Mouse (Mus musculus) embryonic facial prominence, embryonic 15.5 days (tissue): ENCODE measurements at regions not wholly inside any gene's neighbourhood (a gene's known extent, or its start where the extent isn't known, plus 50 kb on each side); places are given as distances from the start of the nearest gene placed in this dataset.
A peak's percentile ranks its signal among the peaks of the same experiment; 100 is the strongest.

Experiments used
- ATAC-seq: fragments of 200-750 bp; cut with Nextera tagmentation; 2 replicates; pipeline ENCODE4 v1.8.0; 2017; ENCODE audit warnings: low read depth, moderate TSS enrichment; ENCODE audit not compliant: insufficient number of reproducible peaks, low FRiP score, low TSS enrichment
- H3K27ac ChIP-seq: fragments of 300-500 bp; sonication (generic); replicated peaks from 2 replicates; pipeline ENCODE4 v1.5.1; 2015; ENCODE audit warnings: mild to moderate bottlenecking, inconsistent platforms
- H3K27me3 ChIP-seq: fragments of 300-500 bp; sonication (generic); 2 replicates; pipeline ENCODE4 v1.6.1; 2015; ENCODE audit warnings: inconsistent platforms
- H3K36me3 ChIP-seq: fragments of 300-500 bp; sonication (generic); 2 replicates; pipeline ENCODE4 v1.6.1; 2015; ENCODE audit warnings: mild to moderate bottlenecking, inconsistent platforms
- H3K4me1 ChIP-seq: fragments of 300-500 bp; sonication (generic); 2 replicates; pipeline ENCODE4 v1.6.1; 2015; ENCODE audit warnings: inconsistent platforms
- H3K4me2 ChIP-seq: fragments of 300-500 bp; sonication (generic); replicated peaks from 2 replicates; pipeline ENCODE4 v1.6.1; 2015; ENCODE audit warnings: mild to moderate bottlenecking, inconsistent platforms
- H3K4me3 ChIP-seq: fragments of 300-500 bp; sonication (generic); replicated peaks from 2 replicates; pipeline ENCODE4 v1.5.1; 2015; ENCODE audit warnings: mild to moderate bottlenecking, inconsistent platforms
- H3K9ac ChIP-seq: fragments of 300-500 bp; sonication (generic); 2 replicates; pipeline ENCODE4 v1.6.1; 2015; ENCODE audit warnings: inconsistent platforms
- H3K9me3 ChIP-seq: fragments of 300-500 bp; sonication (generic); replicated peaks from 2 replicates; pipeline ENCODE4 v1.6.1; 2016; ENCODE audit warnings: inconsistent platforms
- WGBS: fragments of 180-500 bp; shearing (Covaris S2); methylation state at CpG from one replicate; pipeline ENCODE4 v1.1.7; 2015; 5-methylcytosine and 5-hydroxymethylcytosine counted together

GRCm38 (mm10) chr10:98727130-98727529, 187.1 kb upstream of the Atp2b1 start:
- Histone ChIP-seq H3K9me3 (no peaks in the 10 kb centered on the region), H3K4me1 (no peaks in the 10 kb centered on the region), H3K27me3 (no peaks in the 10 kb centered on the region), H3K9ac (no peak overlapping the region), H3K4me3 (no peak overlapping the region), H3K4me2 (no peak overlapping the region), H3K36me3 (no peaks in the 10 kb centered on the region), H3K27ac (no peak overlapping the region)
- no peak for ATAC-seq
- WGBS, result 86% methylated on average over 4 of the region's 4 CpGs

- no peaks in the 10 kb centered on the region for H3K9me3 ChIP-seq
- H3K27me3 ChIP-seq, result no peaks in the 10 kb centered on the region
- no peak for ATAC-seq
- 71% methylated on average over 5 of the region's 5 CpGs for WGBS
- H3K9ac ChIP-seq, result no peak overlapping the region
- H3K4me1 ChIP-seq, result no peaks in the 10 kb centered on the region
- H3K4me3 ChIP-seq, result no peak overlapping the region
- H3K27ac ChIP-seq, result no peak overlapping the region
- H3K4me2 ChIP-seq, result no peak overlapping the region
- no peaks in the 10 kb centered on the region for H3K36me3 ChIP-seq
These were observed 185.7 kb upstream of the Atp2b1 start for GRCm38 (mm10) chr10:98728396-98729030.

DNA sequence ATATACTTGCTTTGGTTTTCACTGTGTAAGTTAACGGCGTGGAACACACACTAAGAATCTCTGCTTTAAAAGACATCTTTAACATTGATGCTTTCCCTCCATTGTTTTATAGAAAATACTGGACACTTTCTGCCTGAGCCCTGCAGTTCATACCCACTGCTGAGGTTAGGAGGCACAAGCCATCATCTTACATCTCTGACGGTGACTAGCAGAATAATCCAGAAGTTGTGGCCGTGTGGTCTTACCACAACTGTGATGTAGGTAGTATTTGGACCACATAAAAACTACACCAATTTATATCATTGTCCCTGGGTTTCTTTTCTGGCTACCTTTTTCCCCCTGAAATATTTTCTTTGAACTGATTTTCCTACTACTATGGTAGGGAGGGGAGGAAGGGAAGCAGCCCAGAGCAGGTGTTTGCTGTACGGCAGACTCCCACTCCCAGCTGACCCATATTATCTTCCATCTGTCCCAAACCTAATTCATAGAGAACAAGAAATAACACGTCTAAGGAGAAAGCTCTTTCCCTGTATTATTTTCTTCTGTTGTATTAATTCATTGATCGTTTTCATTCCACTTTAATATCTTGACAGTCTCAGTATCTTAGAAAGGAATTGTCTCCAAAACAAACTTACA, 180.1 kb upstream of the Atp2b1 start:
- WGBS, result 81% methylated on average over 7 of the region's 7 CpGs
- ATAC-seq, result no peak
- H3K9ac ChIP-seq, result no peak overlapping the region
- no peaks in the 10 kb centered on the region for H3K9me3 ChIP-seq
- no peak overlapping the region for H3K4me3 ChIP-seq
- no peaks in the 10 kb centered on the region for H3K27me3 ChIP-seq
- no peaks in the 10 kb centered on the region for H3K4me1 ChIP-seq
- no peaks in the 10 kb centered on the region for H3K36me3 ChIP-seq
- H3K4me2 ChIP-seq, result no peak overlapping the region
- no peak overlapping the region for H3K27ac ChIP-seq

DNA sequence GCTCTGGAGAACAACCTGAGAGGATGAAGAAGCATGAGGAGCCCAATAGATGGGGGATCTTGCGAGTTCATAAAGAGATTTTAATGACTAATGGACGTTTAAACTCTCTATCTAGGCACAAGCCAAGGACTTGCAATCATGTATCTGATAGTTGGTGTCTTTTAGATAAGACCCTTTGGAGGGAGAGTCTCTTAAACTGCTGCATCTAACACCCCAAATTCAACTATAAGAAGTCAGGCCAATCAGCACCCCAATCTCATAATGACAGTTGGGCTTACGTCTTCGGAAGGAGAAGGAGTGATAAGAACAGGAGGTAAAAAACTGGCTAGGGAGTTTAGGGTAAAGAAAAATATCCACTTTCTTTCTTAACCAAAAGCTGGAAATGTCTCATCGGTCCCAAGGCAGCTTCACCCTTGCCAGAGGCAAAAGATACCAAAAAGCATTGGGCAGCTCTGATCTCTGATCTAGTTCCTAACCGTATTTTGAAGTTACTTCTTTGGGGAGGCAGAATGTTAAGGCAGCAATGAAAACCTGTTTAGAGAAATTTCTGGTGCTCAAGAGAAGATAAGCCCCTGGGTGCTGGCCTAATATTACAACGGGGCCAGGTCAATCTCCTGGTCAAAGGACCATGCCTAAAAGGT, 173.6 kb upstream of the Atp2b1 start:
- H3K4me3 ChIP-seq, result no peak overlapping the region
- H3K9ac ChIP-seq, result no peak overlapping the region
- no peaks in the 10 kb centered on the region for H3K9me3 ChIP-seq
- no peak overlapping the region for H3K27ac ChIP-seq
- H3K36me3 ChIP-seq, result no peaks in the 10 kb centered on the region
- no peaks in the 10 kb centered on the region for H3K27me3 ChIP-seq
- WGBS, result 80% methylated on average over 7 of the region's 7 CpGs
- H3K4me1 ChIP-seq, result peaks cover 10% of the 10 kb centered on the region; the same call in 1 of the 2 replicates
- no peak for ATAC-seq
- H3K4me2 ChIP-seq, result no peak overlapping the region

DNA sequence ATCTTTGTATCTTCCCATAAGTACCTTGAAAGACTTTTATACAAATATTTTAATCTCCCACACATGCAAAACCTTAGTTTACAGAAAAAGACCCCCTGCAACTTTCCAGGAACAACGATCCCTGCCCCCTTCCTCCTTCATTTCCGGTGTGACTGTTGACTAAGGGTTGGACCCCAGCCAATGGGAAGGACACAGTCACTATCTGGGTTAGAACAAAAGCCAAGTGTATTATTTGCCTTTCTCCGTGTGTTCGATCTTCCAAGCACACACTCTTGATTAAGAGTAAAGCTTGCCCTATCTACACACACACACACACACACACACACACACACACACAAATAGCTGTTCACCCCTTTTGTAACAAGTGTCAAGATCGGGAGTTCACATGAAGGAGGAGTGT, 172.8 kb upstream of the Atp2b1 start:
- Histone ChIP-seq H3K27me3 (no peaks in the 10 kb centered on the region), H3K27ac (no peak overlapping the region), H3K9ac (no peak overlapping the region), H3K4me3 (no peak overlapping the region), H3K36me3 (no peaks in the 10 kb centered on the region), H3K4me1 (peaks cover 10% of the 10 kb centered on the region; the same call in 1 of the 2 replicates), H3K4me2 (no peak overlapping the region), H3K9me3 (no peaks in the 10 kb centered on the region)
- 66% methylated on average over 5 of the region's 5 CpGs for WGBS
- no peak for ATAC-seq

- no peak for ATAC-seq
- Histone ChIP-seq H3K36me3 (no peaks in the 10 kb centered on the region), H3K27me3 (no peaks in the 10 kb centered on the region), H3K9ac (no peak overlapping the region), H3K4me2 (no peak overlapping the region), H3K4me3 (no peak overlapping the region), H3K9me3 (no peaks in the 10 kb centered on the region), H3K4me1 (peaks cover 10% of the 10 kb centered on the region; the same call in 1 of the 2 replicates), H3K27ac (no peak overlapping the region)
- 55% methylated on average over 16 of the region's 16 CpGs for WGBS
These were observed 171.2 kb upstream of the Atp2b1 start for GRCm38 (mm10) chr10:98742822-98743605.

DNA sequence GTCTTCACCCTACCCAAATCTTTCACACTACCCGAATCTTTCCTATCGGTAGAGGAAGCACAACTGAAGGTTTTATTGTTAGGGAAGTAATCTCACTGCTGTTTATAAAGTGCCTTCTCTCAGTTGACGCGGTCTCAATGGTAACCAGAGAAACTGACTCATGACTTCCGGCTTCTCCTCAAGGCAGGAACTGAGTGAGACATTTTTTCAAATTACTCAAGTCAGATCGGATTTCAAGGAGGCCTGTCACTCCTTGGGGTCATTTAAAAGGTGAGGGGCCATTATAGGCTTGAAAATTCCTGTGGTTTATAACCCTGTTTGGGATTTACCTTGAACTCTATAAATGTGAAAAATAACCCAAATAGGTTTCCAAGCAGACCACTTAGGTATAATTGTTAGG, 170.0 kb upstream of the Atp2b1 start:
- no peak for ATAC-seq
- Histone ChIP-seq H3K9me3 (no peaks in the 10 kb centered on the region), H3K4me3 (no peak overlapping the region), H3K4me1 (peaks cover 15% of the 10 kb centered on the region), H3K36me3 (no peaks in the 10 kb centered on the region), H3K27me3 (no peaks in the 10 kb centered on the region), H3K9ac (no peak overlapping the region), H3K27ac (no peak overlapping the region), H3K4me2 (no peak overlapping the region)
- 17% methylated on average over 6 of the region's 6 CpGs for WGBS

DNA sequence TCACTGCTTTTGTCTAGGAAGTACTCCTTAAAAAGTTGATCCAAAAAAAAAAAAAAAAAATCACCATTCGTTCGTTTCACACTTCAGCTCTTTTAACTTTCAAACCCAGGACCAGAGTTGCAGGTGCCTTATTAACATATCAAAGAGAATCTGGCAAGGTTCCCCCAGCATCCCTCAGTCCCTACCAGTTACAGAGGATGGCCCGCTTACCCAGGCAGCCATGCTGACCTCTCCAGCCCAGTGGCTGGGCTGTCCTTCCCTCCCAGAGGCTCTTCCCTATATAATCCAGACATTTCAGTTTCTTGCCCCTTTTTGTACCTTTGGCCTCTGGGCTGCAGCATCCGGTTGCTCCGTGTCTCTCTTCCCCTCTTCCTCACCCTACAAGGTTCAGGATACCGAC, 169.5 kb upstream of the Atp2b1 start:
- Histone ChIP-seq H3K9ac (no peak overlapping the region), H3K36me3 (no peaks in the 10 kb centered on the region), H3K9me3 (no peaks in the 10 kb centered on the region), H3K4me2 (no peak overlapping the region), H3K27ac (no peak overlapping the region), H3K27me3 (no peaks in the 10 kb centered on the region), H3K4me1 (peaks cover 16% of the 10 kb centered on the region), H3K4me3 (no peak overlapping the region)
- ATAC-seq, result no peak
- 25% methylated on average over 6 of the region's 6 CpGs for WGBS

DNA sequence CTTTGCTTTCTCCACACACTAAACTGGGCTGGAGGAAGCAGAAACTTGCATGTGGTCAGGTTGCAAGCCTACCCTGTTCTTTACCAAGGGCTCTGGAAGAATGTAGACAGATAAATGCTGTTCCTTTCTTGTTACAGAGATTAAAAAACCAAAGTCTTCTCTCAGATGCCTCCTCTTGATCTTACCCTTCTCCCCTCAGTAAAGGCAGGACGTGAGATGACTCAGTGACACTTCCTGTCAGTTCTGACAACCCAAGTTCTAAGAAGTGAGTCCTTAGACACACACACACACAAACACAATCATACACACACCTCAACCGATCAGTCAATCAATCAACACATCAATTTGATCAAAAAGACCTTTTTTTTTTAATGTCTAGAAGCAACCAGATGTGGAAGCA, 168.8 kb upstream of the Atp2b1 start:
- no peak overlapping the region for H3K27ac ChIP-seq
- no peak overlapping the region for H3K9ac ChIP-seq
- H3K4me3 ChIP-seq, result no peak overlapping the region
- H3K36me3 ChIP-seq, result no peaks in the 10 kb centered on the region
- H3K27me3 ChIP-seq, result no peaks in the 10 kb centered on the region
- no peak overlapping the region for H3K4me2 ChIP-seq
- H3K9me3 ChIP-seq, result no peaks in the 10 kb centered on the region
- WGBS, result 79% methylated on average over 2 of the region's 2 CpGs
- ATAC-seq, result no peak
- H3K4me1 ChIP-seq, result peaks cover 16% of the 10 kb centered on the region

DNA sequence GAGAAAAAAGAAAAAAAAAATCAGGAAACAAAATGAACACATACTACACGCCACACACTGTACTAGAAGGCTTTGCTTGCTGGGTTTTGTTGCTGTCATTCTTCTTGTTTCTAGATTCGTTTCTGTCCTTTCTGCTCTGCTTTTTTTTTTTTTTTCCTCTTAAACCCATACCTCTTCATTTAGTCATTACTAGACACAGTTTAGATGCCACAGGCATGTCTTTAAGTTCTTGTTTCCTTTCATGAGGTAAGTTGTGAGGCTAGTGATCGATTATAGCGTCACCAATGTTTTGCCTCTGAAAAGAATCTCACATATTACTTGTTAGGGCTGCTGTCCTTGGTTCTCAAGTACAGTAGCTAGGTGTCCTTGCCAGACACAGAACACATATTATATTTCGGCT, 168.3 kb upstream of the Atp2b1 start:
- Histone ChIP-seq H3K4me1 (peaks cover 16% of the 10 kb centered on the region), H3K27me3 (no peaks in the 10 kb centered on the region), H3K9ac (no peak overlapping the region), H3K36me3 (no peaks in the 10 kb centered on the region), H3K9me3 (no peaks in the 10 kb centered on the region), H3K4me2 (no peak overlapping the region), H3K4me3 (no peak overlapping the region), H3K27ac (no peak overlapping the region)
- no peak for ATAC-seq
- 75% methylated on average over 5 of the region's 5 CpGs for whole genome bisulfite sequencing

GRCm38 (mm10) chr10:98748856-98749583, 165.2 kb upstream of the Atp2b1 start:
- peak; percentile 80 for ATAC-seq
- WGBS, result 19% methylated on average over 3 of the region's 3 CpGs
- Histone ChIP-seq H3K36me3 (no peaks in the 10 kb centered on the region), H3K27ac (0 out of 2 replicates have a peak overlapping the region, but pooled peaks have one; percentile 8), H3K4me1 (peaks cover 14% of the 10 kb centered on the region), H3K4me2 (no peak overlapping the region), H3K9ac (no peak overlapping the region), H3K9me3 (no peaks in the 10 kb centered on the region), H3K4me3 (no peak overlapping the region), H3K27me3 (no peaks in the 10 kb centered on the region)
